Mouse (Mus musculus) right cerebral cortex, postnatal 36 days (tissue): ENCODE results near the gene Lingo3.
"Not testable (repeated sequence)": the region's sequence is repeated elsewhere in the genome, so short reads cannot be mapped to it uniquely, and the experiment has no call there.

Source experiments
- DNase-seq, 2 experiments: peaks; one replicate each; pipeline ENCODE4 v3.0.0; 2022; ENCODE audit warnings: low spot score in 2 of 2, mixed read lengths in 1 of 2

Lingo3 gene

GRCm38 (mm10) chr10:80821991-80822390 lies 21.8 kb downstream of the Lingo3 start:
- no peak for DNase-seq

GRCm38 (mm10) chr10:80819406-80819805 lies 24.4 kb downstream of the Lingo3 start:
- no peak for DNase-seq

GRCm38 (mm10) chr10:80818599-80819281 lies 25.1 kb downstream of the Lingo3 start:
- no peak for DNase-seq

- DNase-seq, result not testable (repeated sequence)
Observed at GRCm38 (mm10) chr10:80817955-80818354, 25.9 kb downstream of the Lingo3 start.

DNA sequence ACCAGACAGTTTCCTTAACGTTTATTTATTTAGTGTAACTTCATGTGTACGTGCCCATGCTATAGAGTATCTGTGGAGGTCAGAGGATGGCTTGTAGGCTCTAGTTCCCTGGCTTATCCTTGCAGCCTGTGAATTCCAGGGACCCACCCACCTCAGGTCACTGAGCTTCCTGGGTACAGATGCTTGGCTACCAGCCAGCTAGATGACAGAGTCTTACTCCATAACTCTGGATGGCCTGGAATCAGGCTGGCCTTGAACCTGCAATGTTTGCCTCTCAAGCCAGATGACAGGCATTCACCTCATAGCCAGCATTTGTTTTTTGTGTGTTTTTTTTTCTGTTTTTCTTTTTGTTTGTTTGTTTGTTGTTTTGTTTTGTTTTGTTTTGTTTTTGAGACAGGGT lies 26.7 kb downstream of the Lingo3 start:
- DNase-seq, result no peak

DNA sequence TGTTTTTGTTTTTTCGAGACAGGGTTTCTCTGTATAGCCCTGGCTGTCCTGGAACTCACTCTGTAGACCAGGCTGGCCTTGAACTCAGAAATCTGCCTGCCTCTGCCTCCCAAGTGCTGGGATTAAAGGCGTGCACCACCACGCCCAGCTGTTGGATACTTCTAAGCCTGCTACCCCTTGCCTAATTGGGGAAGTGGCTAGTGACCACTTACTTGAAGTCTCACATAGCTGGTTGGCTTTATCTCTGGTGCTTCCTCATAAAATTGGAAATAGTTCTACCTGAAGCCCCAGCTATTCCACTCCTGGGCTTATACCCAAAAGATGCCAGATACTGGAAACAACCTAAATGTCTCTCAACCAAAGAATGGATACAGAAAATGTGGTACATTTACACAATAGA lies 27.5 kb downstream of the Lingo3 start:
- DNase-seq, result not testable (repeated sequence)

DNA sequence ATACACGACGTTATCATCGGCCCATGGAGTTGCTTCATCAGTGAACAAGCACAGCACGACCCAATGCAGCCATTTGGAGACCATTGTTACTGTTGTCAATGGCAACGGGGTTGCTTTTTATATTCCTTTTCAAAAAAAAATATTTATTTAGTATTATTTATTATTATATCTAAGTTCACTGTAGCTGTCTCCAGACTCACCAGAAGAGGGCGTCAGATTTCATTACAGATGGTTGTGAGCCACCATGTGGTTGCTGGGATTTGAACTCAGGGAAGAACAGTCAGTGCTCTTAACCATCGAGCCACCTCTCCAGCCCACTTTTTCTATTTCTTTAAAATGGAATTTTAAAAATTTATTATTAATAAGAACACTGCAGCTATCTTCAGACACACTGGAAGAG lies 29.0 kb downstream of the Lingo3 start:
- DNase-seq, result no peak

DNA sequence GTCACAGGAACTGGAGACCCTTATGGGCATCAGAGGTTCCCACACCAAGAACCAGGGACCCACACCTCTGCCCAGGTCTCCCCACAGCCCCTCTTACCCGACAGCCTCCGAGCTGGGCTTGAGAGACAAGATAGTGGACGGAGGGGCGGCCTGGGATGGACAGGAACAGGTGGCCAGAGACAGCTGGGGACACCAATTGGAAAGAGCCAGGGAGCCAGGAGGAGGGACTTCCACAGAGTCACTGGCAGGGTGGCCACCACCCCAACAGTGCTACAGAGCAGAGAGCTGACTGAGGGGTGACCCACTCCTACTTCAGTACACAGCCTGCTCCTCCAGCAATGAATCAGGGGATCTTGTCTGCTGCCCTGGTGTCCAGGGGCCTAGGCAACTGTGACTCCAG lies 30.5 kb downstream of the Lingo3 start, which contains the start of gene Jsrp1:
Gene Jsrp1 (minus strand): TSS at position 133 of the 400 bp plus-strand sequence.
- no peak for DNase-seq

DNA sequence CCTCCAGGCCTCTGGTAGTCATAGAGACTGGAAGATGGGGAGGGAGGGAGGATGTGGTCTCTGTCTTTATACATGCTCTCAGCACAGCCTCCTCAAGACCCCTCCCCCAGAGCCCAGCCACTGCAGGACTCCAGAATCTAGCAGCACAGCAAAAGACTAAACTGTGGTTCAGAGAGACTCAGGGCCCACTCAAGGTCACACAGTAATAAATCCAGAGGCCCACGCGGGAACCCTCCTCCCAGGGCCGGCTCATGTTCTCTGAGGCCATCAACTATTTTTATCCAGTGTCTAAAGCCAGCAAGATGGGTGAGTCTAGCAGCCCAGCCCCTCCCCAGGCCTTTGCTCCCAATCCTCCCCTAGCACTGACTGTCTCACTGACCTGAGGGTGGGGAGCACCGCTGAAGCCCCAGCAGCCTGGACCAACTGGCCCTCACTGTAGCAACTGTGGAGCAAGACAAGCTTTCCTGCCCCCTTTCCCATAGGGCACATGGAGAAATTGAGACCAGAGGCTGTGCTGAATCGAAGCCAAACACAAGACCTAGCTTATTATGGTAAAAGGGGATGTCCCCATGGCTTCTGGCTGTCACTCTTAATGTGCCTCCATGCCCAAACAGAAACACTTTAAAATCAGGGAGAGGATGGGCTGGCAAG lies 31.3 kb downstream of the Lingo3 start:
- no peak for DNase-seq

- DNase-seq, result no peak
Observed at GRCm38 (mm10) chr10:80810084-80810483, 33.8 kb downstream of the Lingo3 start.

DNA sequence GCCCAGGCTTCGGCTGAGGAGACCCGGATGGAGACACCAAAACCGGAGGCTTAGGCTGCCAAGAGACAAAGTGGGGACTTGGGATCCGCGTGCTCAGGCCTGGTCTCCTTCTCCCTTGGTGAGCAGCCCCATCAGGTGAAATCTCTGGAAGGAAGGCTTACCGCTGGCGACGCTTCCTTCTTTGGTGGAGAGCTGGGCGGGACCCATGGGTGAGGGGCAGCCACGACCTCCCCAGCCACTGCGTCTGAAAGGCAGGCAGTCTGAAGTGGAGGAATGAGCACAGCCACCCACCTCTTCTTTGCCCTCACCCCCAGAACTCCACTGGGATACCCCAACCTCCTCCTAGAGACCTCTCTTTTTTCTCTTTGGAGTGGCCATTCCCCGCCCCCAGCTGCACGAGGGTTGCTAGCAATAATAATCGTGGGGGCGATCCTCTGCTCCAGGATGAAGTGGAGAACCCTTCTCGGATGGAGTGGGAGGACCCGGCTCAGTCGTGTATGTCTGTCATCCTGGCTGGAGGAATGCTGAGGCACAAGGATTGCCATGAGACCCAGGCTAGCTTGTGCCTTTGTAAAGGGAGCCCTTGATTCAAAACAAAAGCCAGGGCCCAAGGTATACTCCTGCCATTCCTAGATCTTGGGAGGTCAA lies 34.7 kb downstream of the Lingo3 start:
- peak in 1 of 2 experiments; percentile 63 for DNase-seq

DNA sequence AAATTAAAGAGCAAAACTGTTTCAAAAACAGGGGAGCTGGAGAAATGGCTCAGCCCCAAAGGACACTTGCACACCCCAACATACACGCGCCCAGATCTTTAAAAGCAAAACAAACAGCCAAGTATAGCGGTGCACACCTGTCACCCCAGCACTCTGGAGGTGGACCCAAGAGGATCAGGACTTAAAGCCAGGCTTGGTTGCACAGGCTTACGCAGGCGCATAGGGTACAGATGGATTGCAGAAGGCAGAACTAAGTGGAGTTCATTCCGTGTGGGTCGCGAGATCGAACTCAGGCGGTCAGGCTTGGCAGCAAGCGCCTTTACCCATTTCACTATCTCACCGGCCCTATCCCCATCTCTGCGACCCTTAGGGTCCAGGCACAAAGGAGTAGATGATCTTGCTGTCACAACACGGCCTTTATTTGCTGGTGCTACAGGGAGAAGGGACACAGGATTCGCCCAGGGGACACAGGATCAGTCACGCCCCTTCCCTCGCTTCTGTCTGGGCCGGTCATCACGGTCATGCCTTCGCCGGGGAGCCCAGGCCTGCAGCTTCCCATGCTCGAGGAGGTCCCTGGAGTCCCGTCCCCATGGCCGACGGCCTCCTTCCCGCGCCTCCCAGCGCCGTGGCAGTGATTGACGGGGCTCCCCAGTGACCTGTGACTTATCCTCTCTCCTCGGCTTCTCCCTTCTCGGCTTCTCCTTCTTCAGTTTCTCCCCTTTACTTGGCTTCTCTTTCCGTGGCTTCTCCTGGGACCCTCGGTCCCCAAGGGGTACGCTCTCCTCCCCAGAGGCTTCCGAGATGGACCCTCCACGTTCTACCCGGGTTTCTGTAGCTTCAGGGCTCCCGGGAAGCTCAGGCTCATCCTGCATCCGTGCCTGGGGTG lies 35.5 kb downstream of the Lingo3 start:
- no peak for DNase-seq

GRCm38 (mm10) chr10:80807057-80807627 lies 36.7 kb downstream of the Lingo3 start:
- DNase-seq, result peak; percentile 89 to 90

GRCm38 (mm10) chr10:80806341-80807056 lies 37.3 kb downstream of the Lingo3 start:
- DNase-seq, result peak in 1 of 2 experiments; percentile 30

- DNase-seq, result peak in 1 of 2 experiments; percentile 50
Observed at GRCm38 (mm10) chr10:80805925-80806324, 37.9 kb downstream of the Lingo3 start.

DNA sequence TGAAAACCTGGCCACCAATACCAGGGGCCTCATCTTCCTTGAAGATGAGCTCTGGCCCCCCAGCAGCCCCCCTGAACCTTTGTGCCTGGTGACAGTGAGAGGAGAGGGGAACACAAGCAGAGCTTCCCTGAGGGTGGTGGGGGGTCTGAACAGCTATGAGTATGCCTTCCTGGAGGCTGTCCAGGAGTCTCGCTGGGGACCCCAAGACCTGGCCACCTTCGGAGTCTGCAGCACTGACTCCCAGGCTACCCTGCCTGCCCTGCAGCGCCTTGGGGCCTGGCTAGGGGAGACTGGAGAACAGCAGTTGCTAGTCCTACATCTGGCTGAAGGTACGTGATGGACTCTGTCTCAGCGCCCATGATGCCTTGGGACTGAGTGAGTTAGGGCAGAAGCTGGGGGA lies 38.5 kb downstream of the Lingo3 start:
- DNase-seq, result no peak

GRCm38 (mm10) chr10:80804916-80805315 lies 38.9 kb downstream of the Lingo3 start, which contains the start of gene Amh:
Amh (plus strand) TSS chr10:80805243.
- no peak for DNase-seq

DNA sequence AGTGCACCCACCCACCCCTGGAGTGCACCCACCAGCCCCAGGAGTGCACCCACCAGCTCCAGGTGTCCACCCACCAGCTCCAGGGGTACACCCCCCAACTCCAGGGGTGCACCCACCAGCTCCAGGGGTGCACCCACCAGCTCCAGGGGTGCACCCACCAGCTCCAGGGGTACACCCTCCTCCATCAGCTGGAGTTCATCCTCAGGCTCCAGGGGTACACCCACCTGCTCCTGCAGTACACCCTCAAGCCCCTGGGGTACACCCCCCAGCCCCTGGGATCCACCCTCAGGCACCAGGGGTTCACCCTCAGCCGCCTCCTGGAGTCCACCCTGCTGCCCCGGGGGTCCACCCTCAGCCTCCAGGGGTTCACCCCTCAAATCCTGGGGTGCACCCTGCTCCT lies 39.5 kb downstream of the Lingo3 start:
- no peak for DNase-seq

DNA sequence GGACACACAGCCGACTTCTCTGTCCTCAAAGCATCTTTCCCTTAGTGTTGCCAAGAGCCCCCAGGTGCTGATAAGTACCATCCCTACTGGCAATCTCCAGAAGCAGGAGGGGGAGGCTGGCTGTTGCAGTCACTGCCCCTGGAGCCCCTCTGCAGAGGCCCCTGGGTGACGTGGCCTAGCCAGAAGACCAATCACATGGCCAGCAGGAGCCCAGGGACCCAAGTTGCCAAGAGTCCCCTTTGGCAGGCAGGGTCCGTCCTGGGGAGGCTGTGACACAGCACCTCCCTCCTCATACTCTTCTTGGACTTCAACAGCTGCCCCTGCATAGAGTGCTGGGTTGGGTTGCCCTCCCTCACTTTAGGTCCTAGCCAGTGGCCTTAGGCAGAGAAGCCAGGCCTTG lies 40.8 kb downstream of the Lingo3 start:
- DNase-seq, result no peak

DNA sequence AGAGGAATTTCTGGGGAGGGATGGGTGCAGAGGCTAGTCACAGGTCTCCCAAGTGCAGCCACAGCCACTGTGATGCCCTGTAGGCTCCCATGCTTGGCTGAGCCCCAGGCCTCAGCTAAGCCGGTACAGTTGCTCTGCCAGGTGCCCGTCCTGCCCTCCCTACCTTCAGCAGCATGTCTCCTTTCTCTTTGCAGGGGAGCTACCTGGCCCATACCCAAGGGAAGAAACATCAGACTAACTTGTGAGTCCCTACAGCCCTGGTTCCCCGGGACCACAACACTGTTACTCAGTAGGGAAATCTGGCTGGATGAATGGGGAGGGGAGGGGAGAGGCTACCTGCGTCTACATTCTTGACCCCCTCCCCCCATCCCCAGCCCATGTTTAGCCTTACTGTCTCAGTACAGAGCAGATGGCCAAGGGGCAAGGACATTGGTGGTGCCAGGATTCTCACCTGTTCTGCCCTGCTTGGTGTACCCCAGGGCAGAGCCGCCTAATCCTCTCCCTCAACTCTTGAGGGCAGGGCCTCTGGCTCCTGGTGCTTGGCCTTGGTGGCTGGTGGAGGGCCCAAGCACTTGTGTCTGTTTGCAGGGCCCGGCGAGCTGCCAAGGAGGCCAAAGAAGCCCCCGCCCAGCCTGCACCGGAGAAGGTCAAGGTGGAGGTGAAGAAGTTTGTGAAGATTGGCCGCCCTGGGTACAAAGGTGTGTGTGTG lies 41.5 kb downstream of the Lingo3 start:
- DNase-seq, result no peak
